Mouse (Mus musculus) thymus, postnatal 4 days (tissue): Measurements from ENCODE around the gene Cpa2.

Source experiments
- DNase-seq: peaks from one replicate; pipeline ENCODE4 v3.0.0; 2021

Gene Cpa2

DNA sequence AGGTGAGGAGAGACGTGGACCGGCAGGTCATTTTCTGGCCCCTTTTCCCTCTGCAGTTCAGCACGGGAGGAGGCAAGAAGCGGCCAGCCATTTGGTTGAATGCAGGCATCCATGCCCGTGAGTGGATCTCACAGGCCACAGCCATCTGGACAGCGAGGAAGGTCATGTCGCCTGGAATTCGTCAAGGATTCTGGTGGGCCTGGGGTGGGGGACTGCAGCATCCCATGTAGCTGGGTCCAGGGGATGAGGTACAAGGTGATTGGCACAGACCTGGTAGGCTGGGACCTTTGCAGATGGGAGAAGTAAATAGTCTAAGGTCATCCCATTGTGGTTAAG, 39.4 kb downstream of the Cpa2 start:
- DNase-seq, result no peak

DNA sequence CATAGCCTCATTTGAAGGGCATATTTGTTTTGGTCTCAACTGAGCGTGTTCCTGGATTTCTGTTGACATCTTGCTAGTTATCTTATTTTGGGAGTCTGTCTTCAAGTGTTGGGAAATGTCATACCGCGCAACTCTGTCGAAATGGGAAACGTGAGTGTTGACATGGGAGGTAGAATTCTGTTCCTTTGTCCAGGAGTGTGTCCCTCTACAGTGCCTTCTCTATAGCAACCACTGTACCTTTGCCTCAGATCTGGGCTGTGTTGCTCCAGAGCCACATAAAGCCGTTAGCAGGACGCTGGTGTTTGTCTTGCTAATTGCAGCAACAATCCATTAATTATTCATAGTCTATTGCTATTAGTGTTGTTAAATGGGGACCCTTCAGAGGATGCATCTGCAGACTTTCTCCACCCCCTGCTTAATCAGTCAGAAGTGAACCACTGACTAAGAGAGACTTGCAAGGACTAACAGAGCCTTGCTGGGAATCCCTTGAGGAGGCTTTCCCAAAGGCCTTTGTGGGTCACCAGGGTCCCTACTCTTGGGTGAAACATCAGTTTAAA, 45.6 kb downstream of the Cpa2 start:
- DNase-seq, result no peak

DNA sequence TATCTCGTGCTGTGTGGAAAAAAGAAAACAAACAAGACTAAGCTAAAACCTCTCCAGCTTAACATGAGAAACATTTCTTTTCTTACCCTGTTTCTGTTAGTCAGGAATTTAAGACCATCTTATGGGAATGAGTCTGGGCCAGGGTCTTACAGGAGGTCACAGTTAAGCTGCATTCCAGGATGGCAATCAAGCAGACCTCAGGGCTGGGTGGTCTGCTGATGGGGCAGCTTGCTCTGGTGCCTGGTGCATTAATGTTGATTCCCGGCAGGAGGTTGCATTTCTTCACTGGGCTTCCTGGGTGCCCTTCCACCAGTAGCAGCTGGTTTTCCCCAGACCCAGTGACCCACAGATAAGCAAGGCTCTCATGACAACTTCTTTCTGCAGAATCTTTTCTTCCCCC, 48.4 kb downstream of the Cpa2 start:
- DNase-seq, result no peak

DNA sequence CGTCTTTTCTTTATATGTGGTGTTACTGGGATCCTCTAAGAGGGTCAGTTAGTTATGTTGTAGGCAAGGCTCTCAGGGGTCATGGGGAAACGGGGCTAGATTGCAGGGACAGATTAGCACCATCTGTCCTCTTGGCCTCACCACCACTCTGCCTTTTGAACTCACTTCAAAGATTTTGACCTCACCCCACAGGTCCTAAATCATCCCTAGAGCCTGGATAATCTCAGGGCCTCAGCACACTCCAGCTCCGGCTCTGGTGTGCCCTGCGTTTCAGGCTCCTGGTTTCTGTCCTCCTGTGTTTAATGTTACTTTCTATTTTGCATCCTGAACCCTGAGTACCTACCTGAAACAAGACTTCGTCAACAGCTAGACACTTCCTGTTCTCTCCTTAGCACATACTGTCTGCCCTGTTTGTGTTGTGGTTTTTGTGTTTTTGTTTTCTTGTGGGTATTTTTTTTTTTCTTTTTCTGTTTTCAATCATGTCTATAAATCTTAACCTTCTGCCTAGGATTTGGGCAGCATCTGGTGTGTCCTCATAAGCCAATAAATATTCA, 50.5 kb downstream of the Cpa2 start:
- no peak for DNase-seq

DNA sequence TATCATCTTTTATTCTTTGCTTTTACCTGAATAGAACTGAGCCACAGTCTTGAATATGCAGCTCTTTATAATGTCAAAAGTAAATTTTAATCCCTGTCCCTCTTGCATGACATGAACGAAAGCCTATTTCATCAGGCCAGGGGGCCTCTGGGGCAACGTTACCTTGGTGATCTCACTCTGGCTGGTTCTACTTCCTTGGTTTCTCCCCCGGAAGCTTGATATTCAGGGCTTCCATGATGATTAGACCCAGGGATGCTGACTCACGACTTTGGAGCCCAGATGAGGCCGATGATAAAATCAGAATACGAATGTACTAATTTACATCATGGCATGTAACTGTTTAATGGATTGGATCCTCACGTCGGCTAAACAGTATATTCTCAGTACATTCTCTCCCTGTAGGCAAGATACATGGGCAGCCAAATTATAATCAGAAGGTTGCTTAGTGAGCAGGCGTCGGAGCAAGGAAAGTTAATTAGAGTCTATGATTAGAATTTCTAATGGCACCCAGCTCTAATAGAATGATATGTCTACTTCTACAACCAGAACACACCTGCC, 51.1 kb downstream of the Cpa2 start:
- DNase-seq, result no peak

DNA sequence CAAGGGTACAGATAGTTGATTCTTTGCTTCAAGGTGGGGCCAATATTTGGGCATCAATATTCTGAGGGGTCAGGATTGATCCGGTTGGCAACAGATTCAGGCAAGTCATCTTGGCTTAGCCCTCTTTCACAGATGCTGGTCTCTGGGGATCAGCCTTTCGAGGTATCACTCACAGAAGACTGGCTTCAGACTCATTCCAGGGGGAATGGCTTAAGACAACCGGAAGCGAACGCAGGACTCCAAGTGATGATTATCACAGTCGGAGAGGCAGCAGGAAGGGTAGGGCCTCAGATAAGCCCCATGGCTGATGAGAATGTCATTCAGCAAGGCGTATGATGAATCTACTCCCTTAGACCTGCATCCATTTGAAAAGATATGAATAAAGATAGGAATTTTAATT, 53.0 kb downstream of the Cpa2 start:
- no peak for DNase-seq

DNA sequence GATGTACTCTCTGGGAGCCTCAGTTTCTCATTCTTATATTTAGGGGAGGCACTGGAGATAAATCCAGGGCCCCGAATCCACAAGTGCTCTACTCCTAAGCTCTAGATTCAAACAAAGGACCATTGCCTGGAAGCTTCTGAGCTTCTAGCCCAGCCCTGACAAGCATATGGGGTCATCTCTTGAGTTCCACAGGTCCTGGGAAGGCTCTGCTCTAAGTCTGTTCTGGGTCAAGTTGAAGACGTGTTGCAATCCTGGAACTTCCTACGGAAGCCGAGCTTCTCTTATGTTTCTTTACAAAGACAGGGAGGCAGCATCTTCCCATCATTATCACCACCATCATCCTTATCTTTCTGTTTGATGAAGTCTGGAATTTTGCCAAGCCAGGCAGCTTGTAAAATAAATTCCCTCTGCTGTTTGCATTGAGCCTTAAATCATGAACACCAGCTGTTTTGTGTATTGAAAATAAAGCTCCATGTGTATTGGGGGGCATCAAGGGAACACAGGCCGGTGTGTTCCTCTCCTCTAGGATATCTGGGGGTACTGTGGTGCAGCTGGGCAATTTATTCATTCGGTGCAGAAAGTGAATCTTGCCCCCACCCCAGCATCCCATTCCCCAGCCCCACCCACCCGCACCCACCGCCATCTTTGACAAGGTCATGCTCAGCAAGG, 55.0 kb downstream of the Cpa2 start:
- no peak for DNase-seq

DNA sequence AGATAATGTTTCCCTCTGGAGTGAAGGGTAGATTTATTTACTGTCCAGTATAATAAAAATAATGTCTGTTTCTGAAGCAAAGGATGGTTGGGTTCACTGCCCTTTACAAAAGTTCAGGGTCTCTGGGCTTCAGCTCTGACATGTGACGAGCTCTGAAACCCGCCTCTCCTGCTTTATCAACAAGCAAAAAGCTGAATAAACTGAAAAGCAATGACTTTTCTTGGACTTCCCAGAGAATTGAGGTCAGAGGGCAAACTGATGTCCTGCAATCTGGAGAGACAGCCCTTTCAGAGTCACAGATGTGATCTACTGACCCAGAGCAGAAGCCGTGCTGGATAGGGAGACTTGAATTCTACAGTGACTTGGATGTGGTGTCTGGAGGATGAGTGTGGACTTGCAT, 58.7 kb downstream of the Cpa2 start:
- DNase-seq, result no peak

DNA sequence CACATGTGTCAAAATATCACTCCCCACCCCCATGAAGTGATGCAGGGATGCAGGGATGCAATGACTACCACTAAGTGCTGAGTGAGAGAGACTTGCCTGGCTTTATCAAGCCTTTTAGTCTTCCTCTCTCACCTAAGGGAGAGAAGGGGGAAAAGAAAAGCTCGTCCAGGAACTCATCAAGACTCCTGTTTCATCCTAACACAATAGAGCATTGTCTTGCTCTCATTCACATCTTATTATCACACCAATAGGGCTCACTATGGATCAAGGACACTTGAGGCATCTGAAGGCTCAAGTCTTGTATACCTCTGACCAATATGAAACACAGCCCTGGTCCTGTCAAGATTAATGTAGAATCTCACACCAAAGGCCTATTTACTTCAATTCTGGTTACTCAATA, 59.6 kb downstream of the Cpa2 start:
- no peak for DNase-seq

DNA sequence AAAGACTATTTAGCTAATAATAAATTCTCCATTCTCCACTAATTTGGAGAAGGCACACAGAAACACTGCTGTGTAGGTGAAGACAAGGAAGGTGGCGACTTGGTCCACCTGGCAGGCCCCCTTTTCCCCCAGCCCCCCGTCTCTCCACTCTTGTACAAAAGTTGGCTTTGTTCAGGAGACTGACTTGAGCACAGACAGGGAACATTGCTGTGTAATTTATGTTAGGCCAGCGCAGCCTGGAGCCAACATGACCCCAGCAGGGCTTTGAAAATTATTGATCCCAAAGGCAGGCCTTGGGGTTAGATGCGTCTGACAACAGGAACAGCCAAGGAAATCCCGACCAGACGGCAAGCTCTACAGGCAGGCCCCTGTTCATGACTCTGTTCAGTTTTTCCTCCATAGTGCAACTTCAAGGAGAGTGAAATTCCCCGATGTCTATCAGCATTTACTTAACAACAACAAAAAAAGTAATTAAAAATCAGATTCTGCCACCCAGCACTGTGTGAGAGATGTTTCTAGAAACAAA, 63.0 kb downstream of the Cpa2 start:
- no peak for DNase-seq

DNA sequence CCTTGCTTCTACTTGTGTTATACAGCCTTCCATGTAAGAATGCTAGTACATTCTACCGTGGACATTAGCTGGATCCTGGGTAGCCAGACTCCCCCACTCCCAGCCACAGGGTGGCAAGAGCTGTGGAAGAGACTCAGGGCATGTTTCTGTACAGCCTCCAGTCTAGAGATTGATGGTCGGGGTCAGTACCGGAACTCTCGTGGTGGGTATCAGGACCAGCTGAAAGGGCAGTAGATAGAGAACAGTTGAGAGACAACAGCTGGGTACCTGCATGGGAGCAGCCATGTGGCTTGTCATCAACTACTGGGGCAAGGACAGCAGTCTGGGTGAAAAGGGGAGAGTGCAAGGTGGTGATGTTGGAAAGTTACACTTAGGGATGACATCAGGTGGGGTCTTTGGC, 63.7 kb downstream of the Cpa2 start:
- no peak for DNase-seq

DNA sequence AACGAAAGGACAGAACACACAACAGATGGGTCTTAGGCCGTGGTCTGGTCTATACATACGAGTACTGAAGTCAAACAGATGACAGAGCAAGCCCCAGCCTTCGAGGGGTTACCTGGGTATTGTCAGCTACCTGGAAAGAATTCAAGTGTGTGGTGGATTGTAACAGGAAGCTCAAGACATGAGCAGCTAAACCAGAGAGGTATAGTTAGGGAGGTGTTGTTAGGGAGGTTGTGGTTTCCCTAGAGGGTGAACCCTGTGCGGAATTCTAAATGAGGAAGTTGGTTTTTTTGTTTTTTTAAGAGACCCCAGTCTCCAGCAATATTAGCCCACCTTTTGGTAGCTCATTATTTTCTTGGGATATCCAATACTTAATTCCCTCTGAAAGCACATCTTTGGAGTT, 64.3 kb downstream of the Cpa2 start:
- no peak for DNase-seq

DNA sequence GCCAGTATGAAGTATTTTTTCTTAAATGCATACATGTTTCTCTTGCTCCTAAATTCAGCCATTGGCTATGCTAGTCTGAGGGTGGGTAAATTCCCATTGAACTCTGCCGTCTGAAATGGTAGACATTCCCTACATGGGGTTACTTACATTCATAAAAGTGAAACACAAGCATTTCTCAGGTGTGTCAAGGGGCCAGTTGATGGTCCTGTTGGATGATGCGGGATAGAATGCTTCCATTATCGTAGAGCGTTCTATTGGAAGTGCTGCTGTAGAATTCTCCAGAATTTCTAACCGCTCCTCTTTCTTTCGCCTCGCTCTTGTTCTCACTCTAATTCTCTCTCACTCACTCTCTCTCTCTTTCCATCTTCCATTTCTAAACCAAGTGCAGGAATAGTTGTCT, 69.3 kb downstream of the Cpa2 start, which contains the start of gene Cpa5:
Cpa5 (plus strand) TSS at position 301 of the 400 bp plus-strand sequence.
- no peak for DNase-seq

DNA sequence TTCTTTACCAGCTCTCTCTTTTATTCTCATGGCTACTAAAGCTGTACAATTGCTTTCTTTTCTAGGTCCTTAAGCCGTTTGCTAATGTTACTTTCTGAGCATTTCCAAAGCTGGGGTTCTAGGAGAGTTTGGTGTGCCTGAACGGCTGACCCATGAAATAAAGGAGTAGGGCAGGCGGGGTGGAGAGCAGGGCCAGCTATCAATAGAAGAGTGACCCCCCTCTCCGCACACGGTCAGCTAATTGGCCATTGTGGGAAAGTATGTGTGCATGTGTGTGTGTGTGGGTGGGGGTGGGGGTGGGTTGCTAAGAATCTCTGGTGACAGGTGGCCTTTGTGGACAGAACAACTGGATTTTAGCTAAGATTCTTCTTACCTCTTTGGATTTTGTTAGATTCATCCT, 69.8 kb downstream of the Cpa2 start:
- DNase-seq, result no peak
